Mouse (Mus musculus): Measurements from ENCODE around the gene Olfr1055. TPM values are rescaled to one million over a fixed set of nuclear protein-coding genes. Genes with fewer than 3 reads are reported as not detected.

Olfr1055 gene
- polyA plus RNA-seq, 1 experiment = not detected

DNA sequence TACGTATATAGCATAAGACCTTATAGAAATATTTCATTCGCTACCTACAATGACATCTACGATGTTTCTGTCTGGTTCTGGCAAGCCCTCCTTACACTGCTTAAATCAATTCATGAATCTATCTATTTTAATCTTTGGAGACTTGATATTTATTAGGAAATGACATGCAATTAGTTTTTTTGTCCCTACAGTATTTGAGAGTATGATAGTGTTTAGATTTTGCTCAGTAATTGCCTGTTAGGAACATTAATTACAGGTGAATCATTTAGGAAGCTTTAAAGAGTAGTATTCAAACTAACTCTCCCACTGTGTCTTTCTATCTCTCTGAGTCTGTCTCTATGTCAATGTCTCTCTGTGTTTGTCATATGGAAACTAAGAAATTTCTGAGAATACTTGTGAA, 14.8 kb downstream of the Olfr1055 start, which contains the start of gene Olfr1054:
Gene Olfr1054 (minus strand): TSS at position 101 of the 400 bp plus-strand sequence.
- H3K9ac ChIP-seq (ENCODE audit: low read depth, poor library complexity, severe bottlenecking) = no peak within 1 kb of the TSS
- no peaks in the 10 kb centered on the region for H3K27me3 ChIP-seq (ENCODE audit: control insufficient read depth, insufficient read depth, low read length, poor library complexity, severe bottlenecking)
- H3K27ac ChIP-seq (ENCODE audit: insufficient read depth, low read length) = no peak within 1 kb of the TSS
- no peaks in the 10 kb centered on the region for H3K9me3 ChIP-seq (replicated peaks; ENCODE audit: control insufficient read depth, insufficient read depth, low read length, poor library complexity, severe bottlenecking)
- H3K36me3 ChIP-seq (ENCODE audit: control insufficient read depth, insufficient read depth, low read length, poor library complexity, severe bottlenecking) = no peaks in the 10 kb centered on the region
- no peak within 1 kb of the TSS for H3K4me3 ChIP-seq (ENCODE audit: low read depth, low read length)
- TF ChIP-seq POLR2A (IDR thresholded peaks at IDR 0.05; ENCODE audit: insufficient read depth, low read length) = no peak
- H3K4me1 ChIP-seq (ENCODE audit: control insufficient read depth, insufficient read depth, low read length) = no peaks in the 10 kb centered on the region

- no peak within 1 kb of the TSS for H3K9ac ChIP-seq (ENCODE audit: low read depth, poor library complexity, severe bottlenecking)
- TF ChIP-seq EP300 (IDR thresholded peaks at IDR 0.05; ENCODE audit: insufficient read depth, low read depth, low read length) (no peak), POLR2A (IDR thresholded peaks at IDR 0.05; ENCODE audit: insufficient read depth, low read length) (no peak), CTCF (IDR thresholded peaks at IDR 0.05; ENCODE audit: low read depth, low read length) (no peak)
These were observed 34.9 kb downstream of the Olfr1055 start, which contains the start of gene Olfr1053 for GRCm38 (mm10) chr2:86315184-86315583. Olfr1053 (minus strand) TSS chr2:86315284.

More at GRCm38 (mm10) chr2:86315184-86315583, 34.9 kb downstream of the Olfr1055 start, which contains the start of gene Olfr1053:
- Histone ChIP-seq H3K36me3 (ENCODE audit: control insufficient read depth, insufficient read depth, low read length, poor library complexity, severe bottlenecking) (no peaks in the 10 kb centered on the region), H3K9me3 (replicated peaks; ENCODE audit: control insufficient read depth, insufficient read depth, low read length, poor library complexity, severe bottlenecking) (no peaks in the 10 kb centered on the region), H3K4me3 (ENCODE audit: low read depth, low read length) (no peak within 1 kb of the TSS), H3K27me3 (ENCODE audit: control insufficient read depth, insufficient read depth, low read length, poor library complexity, severe bottlenecking) (no peaks in the 10 kb centered on the region; the same call in 1 of the 2 replicates), H3K4me1 (ENCODE audit: control insufficient read depth, insufficient read depth, low read length) (no peaks in the 10 kb centered on the region), H3K27ac (ENCODE audit: insufficient read depth, low read length) (no peak within 1 kb of the TSS)

Other genes with a start within 250 kb of the Olfr1055 start
- gene Olfr1039, start 214.4 kb downstream of the Olfr1055 start, polyA plus RNA-seq (2011; ENCODE audit: insufficient read depth, insufficient read length, low read depth, missing spikeins) = not detected in 2 replicates
- gene Olfr1040, start 203.6 kb downstream of the Olfr1055 start, polyA plus RNA-seq (2011; ENCODE audit: insufficient read depth, insufficient read length, low read depth, missing spikeins) = not detected in 2 replicates
- gene Olfr1042, start 188.4 kb downstream of the Olfr1055 start, polyA plus RNA-seq (2011; ENCODE audit: insufficient read depth, insufficient read length, low read depth, missing spikeins) = not detected in 2 replicates
- gene Olfr1043, start 182.8 kb downstream of the Olfr1055 start, polyA plus RNA-seq (2011; ENCODE audit: insufficient read depth, insufficient read length, low read depth, missing spikeins) = not detected in 2 replicates
- not detected in 2 replicates for gene Olfr1044, start 172.5 kb downstream of the Olfr1055 start, polyA plus RNA-seq (2011; ENCODE audit: insufficient read depth, insufficient read length, low read depth, missing spikeins)
- not detected in 2 replicates for gene Olfr52, start 164.6 kb downstream of the Olfr1055 start, polyA plus RNA-seq (2011; ENCODE audit: insufficient read depth, insufficient read length, low read depth, missing spikeins)
- not detected in 2 replicates for gene Olfr1045, start 147.3 kb downstream of the Olfr1055 start, polyA plus RNA-seq (2011; ENCODE audit: insufficient read depth, insufficient read length, low read depth, missing spikeins)
- gene Olfr1046, start 131.0 kb downstream of the Olfr1055 start, polyA plus RNA-seq (2011; ENCODE audit: insufficient read depth, insufficient read length, low read depth, missing spikeins) = not detected in 2 replicates
- not detected in 2 replicates for gene Olfr1047, start 118.9 kb downstream of the Olfr1055 start, polyA plus RNA-seq (2011; ENCODE audit: insufficient read depth, insufficient read length, low read depth, missing spikeins)
- gene Olfr1048, start 110.0 kb downstream of the Olfr1055 start, polyA plus RNA-seq (2011; ENCODE audit: insufficient read depth, insufficient read length, low read depth, missing spikeins) = not detected in 2 replicates
- not detected in 2 replicates for gene Olfr1049, start 92.0 kb downstream of the Olfr1055 start, polyA plus RNA-seq (2011; ENCODE audit: insufficient read depth, insufficient read length, low read depth, missing spikeins)
- not detected in 2 replicates for gene Olfr1051, start 71.2 kb downstream of the Olfr1055 start, polyA plus RNA-seq (2011; ENCODE audit: insufficient read depth, insufficient read length, low read depth, missing spikeins)
- not detected in 2 replicates for gene Olfr1052, start 57.8 kb downstream of the Olfr1055 start, polyA plus RNA-seq (2011; ENCODE audit: insufficient read depth, insufficient read length, low read depth, missing spikeins)
- not detected in 2 replicates for gene Olfr1053, start 35.0 kb downstream of the Olfr1055 start, polyA plus RNA-seq (2011; ENCODE audit: insufficient read depth, insufficient read length, low read depth, missing spikeins)
- not detected in 2 replicates for gene Olfr1054, start 14.9 kb downstream of the Olfr1055 start, polyA plus RNA-seq (2011; ENCODE audit: insufficient read depth, insufficient read length, low read depth, missing spikeins)
- gene Olfr1056, start 12.2 kb upstream of the Olfr1055 start, polyA plus RNA-seq (2011; ENCODE audit: insufficient read depth, insufficient read length, low read depth, missing spikeins) = not detected in 2 replicates
- gene Olfr1057, start 28.1 kb upstream of the Olfr1055 start, polyA plus RNA-seq (2011; ENCODE audit: insufficient read depth, insufficient read length, low read depth, missing spikeins) = not detected in 2 replicates
- gene Olfr1058, start 38.3 kb upstream of the Olfr1055 start, polyA plus RNA-seq (2011; ENCODE audit: insufficient read depth, insufficient read length, low read depth, missing spikeins) = not detected in 2 replicates
- gene Olfr1061, start 63.8 kb upstream of the Olfr1055 start, polyA plus RNA-seq (2011; ENCODE audit: insufficient read depth, insufficient read length, low read depth, missing spikeins) = not detected in 2 replicates
- not detected in 2 replicates for gene Olfr1062, start 76.5 kb upstream of the Olfr1055 start, polyA plus RNA-seq (2011; ENCODE audit: insufficient read depth, insufficient read length, low read depth, missing spikeins)
- not detected in 2 replicates for gene Olfr1065, start 100.3 kb upstream of the Olfr1055 start, polyA plus RNA-seq (2011; ENCODE audit: insufficient read depth, insufficient read length, low read depth, missing spikeins)
- gene Olfr1066, start 106.0 kb upstream of the Olfr1055 start, polyA plus RNA-seq (2011; ENCODE audit: insufficient read depth, insufficient read length, low read depth, missing spikeins) = not detected in 2 replicates
- gene Olfr228, start 137.1 kb upstream of the Olfr1055 start, polyA plus RNA-seq (2011; ENCODE audit: insufficient read depth, insufficient read length, low read depth, missing spikeins) = not detected in 2 replicates
- gene Olfr1076, start 158.2 kb upstream of the Olfr1055 start, polyA plus RNA-seq (2011; ENCODE audit: insufficient read depth, insufficient read length, low read depth, missing spikeins) = not detected in 2 replicates
- not detected in 2 replicates for gene Olfr1079, start 192.2 kb upstream of the Olfr1055 start, polyA plus RNA-seq (2011; ENCODE audit: insufficient read depth, insufficient read length, low read depth, missing spikeins)
- gene Olfr1080, start 208.0 kb upstream of the Olfr1055 start, polyA plus RNA-seq (2011; ENCODE audit: insufficient read depth, insufficient read length, low read depth, missing spikeins) = not detected in 2 replicates
- gene Olfr1082, start 248.7 kb upstream of the Olfr1055 start, polyA plus RNA-seq (2011; ENCODE audit: insufficient read depth, insufficient read length, low read depth, missing spikeins) = not detected in 2 replicates

Data from ES-Bruce4 (cell line).